Mouse (Mus musculus) bone marrow macrophage, adult 2 months (primary cell): ENCODE results near the gene Rap1gap2.

ENCODE experiments used
- CTCF ChIP-seq: IDR thresholded peaks from 2 replicates; pipeline ENCODE4 v1.5.1; 2012; ENCODE audit warnings: low read depth, mild to moderate bottlenecking, low read length, moderate library complexity
- POLR2A ChIP-seq: IDR thresholded peaks from 2 replicates; pipeline ENCODE4 v1.6.1; 2012; ENCODE audit warnings: mild to moderate bottlenecking, low read depth, low read length, borderline replicate concordance

DNA sequence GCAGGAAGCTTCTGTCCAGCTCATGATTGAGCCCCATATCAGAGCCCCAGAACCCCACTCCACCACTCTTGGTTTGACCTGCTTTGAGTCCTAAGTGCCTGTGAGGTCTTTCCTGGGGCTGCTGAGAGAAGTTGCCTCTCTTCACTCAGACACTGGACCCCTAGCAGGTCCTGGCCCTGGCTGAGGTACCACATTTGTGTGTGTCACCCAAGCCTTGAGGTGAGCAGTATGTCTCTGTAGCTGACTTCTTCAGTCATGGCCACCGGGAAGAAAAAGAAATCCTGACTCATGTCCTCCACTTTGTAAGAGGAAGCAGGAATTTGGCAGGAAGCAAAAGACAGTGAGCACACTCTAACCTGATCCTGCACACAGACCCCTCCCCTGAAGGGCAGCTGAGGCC, 28.9 kb upstream of the Rap1gap2 start:
- TF ChIP-seq CTCF (no peak), POLR2A (no peak)
